Mouse (Mus musculus): ENCODE results near the gene Cox18.

GRCm38 (mm10) chr5:90226696-90227095 lies 2.9 kb upstream of the Cox18 start:
- TF ChIP-seq EP300 (IDR thresholded peaks at IDR 0.05; ENCODE audit: insufficient read depth, low read depth, low read length) = no peak
- TF ChIP-seq CTCF (IDR thresholded peaks at IDR 0.05) = no peak
- no peak for TF ChIP-seq POLR2A (IDR thresholded peaks at IDR 0.05; ENCODE audit: insufficient read depth, low read depth, low read length)

Data from heart, adult 2 months (tissue).